Mouse (Mus musculus) hindbrain, embryonic 15.5 days (tissue): ENCODE results near the gene Tmem30c. TPM values are rescaled to one million over a fixed set of nuclear protein-coding genes. Genes with fewer than 3 reads are reported as not detected.

Source experiments
- ATAC-seq: fragments of 200-750 bp; cut with Nextera tagmentation; 2 replicates; pipeline ENCODE4 v1.8.0; 2017; ENCODE audit warnings: low read depth, moderate number of reproducible peaks, moderate TSS enrichment; ENCODE audit not compliant: low FRiP score
- H3K27ac ChIP-seq: fragments of 300-500 bp; sonication (generic); replicated peaks from 2 replicates; pipeline ENCODE4 v1.5.1; 2015; ENCODE audit warnings: mild to moderate bottlenecking, inconsistent platforms
- H3K27me3 ChIP-seq: fragments of 300-500 bp; sonication (generic); 2 replicates; pipeline ENCODE4 v1.6.1; 2015; ENCODE audit warnings: control low read depth, inconsistent platforms
- H3K36me3 ChIP-seq: fragments of 300-500 bp; sonication (generic); 2 replicates; pipeline ENCODE4 v1.6.1; 2015; ENCODE audit warnings: control low read depth, inconsistent platforms
- H3K4me1 ChIP-seq: fragments of 300-500 bp; sonication (generic); replicated peaks from 2 replicates; pipeline ENCODE4 v1.6.1; 2015; ENCODE audit warnings: control low read depth, inconsistent platforms
- H3K4me2 ChIP-seq: fragments of 300-500 bp; sonication (generic); 2 replicates; pipeline ENCODE4 v1.6.1; 2015; ENCODE audit warnings: moderate library complexity, mild to moderate bottlenecking, inconsistent platforms
- H3K4me3 ChIP-seq: fragments of 300-500 bp; sonication (generic); 2 replicates; pipeline ENCODE4 v1.5.1; 2015; ENCODE audit warnings: mild to moderate bottlenecking, inconsistent platforms
- H3K9ac ChIP-seq: fragments of 300-500 bp; sonication (generic); 2 replicates; pipeline ENCODE4 v1.6.1; 2015; ENCODE audit warnings: inconsistent platforms
- H3K9me3 ChIP-seq: fragments of 300-500 bp; sonication (generic); 2 replicates; pipeline ENCODE4 v1.6.1; 2016; ENCODE audit warnings: control low read depth, inconsistent platforms
- WGBS: fragments of 180-500 bp; shearing (Covaris S2); methylation state at CpG from one replicate; pipeline ENCODE4 v1.1.7; 2015; 5-methylcytosine and 5-hydroxymethylcytosine counted together
- polyA plus RNA-seq: library from polyadenylated mRNA; unstranded; fragments of >200 nt; fragmentation: Nextera tagmentation; extraction: Ambion mirVana; gene quantifications from 2 replicates; pipeline ENCODE4 v1.2.1, GENCODE M21; 2015

The Tmem30c gene
- polyA plus RNA-seq = 0.34 TPM in 2 replicates

GRCm38 (mm10) chr16:57292765-57293164 is at the start of gene Tmem30c:
TSS of gene Tmem30c (minus strand) at chr16:57292865.
- Histone ChIP-seq H3K4me1 (no peaks in the 10 kb centered on the region), H3K9me3 (no peaks in the 10 kb centered on the region), H3K27me3 (no peaks in the 10 kb centered on the region), H3K27ac (no peak within 1 kb of the TSS), H3K4me2 (no peak within 1 kb of the TSS), H3K9ac (no peak within 1 kb of the TSS), H3K4me3 (no peak within 1 kb of the TSS), H3K36me3 (no peaks in the 10 kb centered on the region)
- 77% methylated on average over 2 of the region's 2 CpGs for WGBS
- ATAC-seq = no peak

- no peaks in the 10 kb centered on the region for H3K27me3 ChIP-seq
- no peaks in the 10 kb centered on the region for H3K9me3 ChIP-seq
- no peak overlapping the region for H3K27ac ChIP-seq
- H3K9ac ChIP-seq = no peak overlapping the region
- no peak for ATAC-seq
- H3K4me2 ChIP-seq = no peak overlapping the region
- H3K4me3 ChIP-seq = no peak overlapping the region
- 56% methylated on average over 5 of the region's 5 CpGs for WGBS
- no peaks in the 10 kb centered on the region for H3K4me1 ChIP-seq
- H3K36me3 ChIP-seq = no peaks in the 10 kb centered on the region
These were observed 47.9 kb upstream of the Tmem30c start for GRCm38 (mm10) chr16:57340613-57340898.

GRCm38 (mm10) chr16:57339765-57340612 is 47.3 kb upstream of the Tmem30c start:
- no peaks in the 10 kb centered on the region for H3K27me3 ChIP-seq
- no peak overlapping the region for H3K4me3 ChIP-seq
- no peak for ATAC-seq
- H3K9me3 ChIP-seq = no peaks in the 10 kb centered on the region
- H3K4me1 ChIP-seq = no peaks in the 10 kb centered on the region
- no peak overlapping the region for H3K27ac ChIP-seq
- H3K36me3 ChIP-seq = no peaks in the 10 kb centered on the region
- H3K9ac ChIP-seq = no peak overlapping the region
- WGBS = 84% methylated on average over 8 of the region's 8 CpGs
- no peak overlapping the region for H3K4me2 ChIP-seq

GRCm38 (mm10) chr16:57336770-57337423 is 44.2 kb upstream of the Tmem30c start:
- H3K4me3 ChIP-seq = no peak overlapping the region
- H3K4me1 ChIP-seq = no peaks in the 10 kb centered on the region
- H3K27ac ChIP-seq = no peak overlapping the region
- H3K36me3 ChIP-seq = no peaks in the 10 kb centered on the region
- H3K9ac ChIP-seq = no peak overlapping the region
- 79% methylated on average over 11 of the region's 11 CpGs for WGBS
- no peak overlapping the region for H3K4me2 ChIP-seq
- H3K27me3 ChIP-seq = no peaks in the 10 kb centered on the region
- H3K9me3 ChIP-seq = no peaks in the 10 kb centered on the region
- ATAC-seq = no peak

- no peak for ATAC-seq
- Histone ChIP-seq H3K9ac (no peak overlapping the region), H3K4me2 (no peak overlapping the region), H3K4me3 (no peak overlapping the region), H3K27me3 (no peaks in the 10 kb centered on the region), H3K9me3 (no peaks in the 10 kb centered on the region), H3K4me1 (no peaks in the 10 kb centered on the region), H3K27ac (no peak overlapping the region), H3K36me3 (no peaks in the 10 kb centered on the region)
- WGBS = 87% methylated on average over 7 of the region's 7 CpGs
These were observed 39.6 kb upstream of the Tmem30c start for GRCm38 (mm10) chr16:57332301-57332700.

GRCm38 (mm10) chr16:57330111-57330510 is 37.4 kb upstream of the Tmem30c start:
- Histone ChIP-seq H3K9ac (no peak overlapping the region), H3K4me3 (no peak overlapping the region), H3K36me3 (no peaks in the 10 kb centered on the region), H3K4me1 (no peaks in the 10 kb centered on the region), H3K27me3 (no peaks in the 10 kb centered on the region), H3K9me3 (no peaks in the 10 kb centered on the region), H3K27ac (no peak overlapping the region), H3K4me2 (no peak overlapping the region)
- no peak for ATAC-seq
- 85% methylated on average over 2 of the region's 2 CpGs for WGBS

GRCm38 (mm10) chr16:57329028-57329427 is 36.4 kb upstream of the Tmem30c start:
- H3K36me3 ChIP-seq = no peaks in the 10 kb centered on the region
- no peaks in the 10 kb centered on the region for H3K9me3 ChIP-seq
- 77% methylated on average over 8 of the region's 8 CpGs for WGBS
- no peak overlapping the region for H3K27ac ChIP-seq
- no peaks in the 10 kb centered on the region for H3K4me1 ChIP-seq
- H3K4me3 ChIP-seq = no peak overlapping the region
- H3K9ac ChIP-seq = no peak overlapping the region
- no peak for ATAC-seq
- H3K4me2 ChIP-seq = no peak overlapping the region
- H3K27me3 ChIP-seq = no peaks in the 10 kb centered on the region

- no peak for ATAC-seq
These were observed 34.3 kb upstream of the Tmem30c start for GRCm38 (mm10) chr16:57326996-57327395.

GRCm38 (mm10) chr16:57319284-57320124 is 26.8 kb upstream of the Tmem30c start:
- H3K4me2 ChIP-seq = no peak overlapping the region
- no peak overlapping the region for H3K27ac ChIP-seq
- no peak overlapping the region for H3K4me3 ChIP-seq
- no peaks in the 10 kb centered on the region for H3K36me3 ChIP-seq
- no peak for ATAC-seq
- H3K9me3 ChIP-seq = no peaks in the 10 kb centered on the region
- 67% methylated on average over 7 of the region's 7 CpGs for WGBS
- H3K4me1 ChIP-seq = no peaks in the 10 kb centered on the region
- H3K27me3 ChIP-seq = no peaks in the 10 kb centered on the region
- no peak overlapping the region for H3K9ac ChIP-seq

More at GRCm38 (mm10) chr16:57326996-57327395, 34.3 kb upstream of the Tmem30c start:
- no peaks in the 10 kb centered on the region for H3K36me3 ChIP-seq
- no peak overlapping the region for H3K4me2 ChIP-seq
- H3K9ac ChIP-seq = no peak overlapping the region
- H3K27ac ChIP-seq = no peak overlapping the region
- 75% methylated on average over 7 of the region's 7 CpGs for WGBS
- H3K4me1 ChIP-seq = no peaks in the 10 kb centered on the region
- no peak overlapping the region for H3K4me3 ChIP-seq
- no peaks in the 10 kb centered on the region for H3K9me3 ChIP-seq
- H3K27me3 ChIP-seq = no peaks in the 10 kb centered on the region

- Histone ChIP-seq H3K27ac (no peak overlapping the region), H3K27me3 (no peaks in the 10 kb centered on the region), H3K9me3 (no peaks in the 10 kb centered on the region), H3K4me3 (no peak overlapping the region), H3K4me2 (no peak overlapping the region), H3K36me3 (no peaks in the 10 kb centered on the region), H3K9ac (no peak overlapping the region), H3K4me1 (no peaks in the 10 kb centered on the region)
- ATAC-seq = no peak
- WGBS = 86% methylated on average over 8 of the region's 8 CpGs
These were observed 26.0 kb upstream of the Tmem30c start for GRCm38 (mm10) chr16:57318637-57319125.

GRCm38 (mm10) chr16:57317882-57318636 is 25.4 kb upstream of the Tmem30c start:
- Histone ChIP-seq H3K4me2 (no peak overlapping the region), H3K27me3 (no peaks in the 10 kb centered on the region), H3K4me1 (no peaks in the 10 kb centered on the region), H3K4me3 (no peak overlapping the region), H3K9ac (no peak overlapping the region), H3K27ac (no peak overlapping the region), H3K9me3 (no peaks in the 10 kb centered on the region), H3K36me3 (no peaks in the 10 kb centered on the region)
- no peak for ATAC-seq
- 48% methylated on average over 13 of the region's 13 CpGs for WGBS
